Mouse (Mus musculus) heart, postnatal 0 days (tissue): ENCODE data around the gene Trim68.

Experiments
- CTCF ChIP-seq: IDR thresholded peaks from 2 replicates; pipeline ENCODE4 v1.5.1; 2016; ENCODE audit warnings: antibody characterized with exemption, control low read depth, low read depth
- EP300 ChIP-seq: IDR thresholded peaks from 2 replicates; pipeline ENCODE4 v1.6.1; 2016; ENCODE audit warnings: antibody characterized with exemption, low read depth

DNA sequence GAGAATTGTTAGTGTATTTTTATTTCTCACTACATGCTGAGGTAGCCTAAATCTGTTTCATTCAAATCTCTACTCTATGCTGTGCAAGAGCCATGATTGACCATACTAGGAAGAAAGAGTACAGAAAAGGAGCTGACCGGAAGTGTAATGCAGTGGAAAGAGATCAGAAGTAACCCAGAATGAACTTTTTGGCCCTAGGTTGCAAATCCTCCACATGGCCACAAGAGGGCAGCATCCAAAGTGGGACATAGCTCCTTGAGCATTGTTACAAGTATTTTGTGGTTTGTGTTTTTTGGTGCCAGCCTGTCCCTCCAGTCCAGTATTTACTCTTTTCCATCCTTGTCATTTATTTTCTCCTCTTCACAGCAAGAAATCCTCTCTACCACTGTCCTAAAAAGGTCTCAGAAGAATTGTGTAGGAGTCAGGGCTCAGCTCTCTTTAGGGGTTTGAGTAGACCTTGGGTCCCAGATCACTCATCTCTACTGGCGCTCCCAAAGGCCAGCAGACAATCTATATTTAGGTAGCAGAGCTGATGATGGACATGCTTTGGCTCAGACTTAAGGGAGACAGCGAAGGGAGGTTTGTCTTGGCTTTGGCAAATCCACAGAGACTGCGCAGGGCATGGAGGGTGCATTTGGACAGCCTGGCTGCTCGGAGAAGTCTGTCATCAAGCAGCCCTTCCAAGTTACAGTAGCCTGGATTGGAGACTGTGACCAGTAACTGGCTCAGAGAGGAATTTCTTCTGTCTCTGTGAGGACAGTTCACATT lies 8.4 kb upstream of the Trim68 start, which contains the start of gene Olfr557:
- no peak for TF ChIP-seq EP300
- TF ChIP-seq CTCF = peak; percentile 80
